Mouse (Mus musculus) midbrain, embryonic 12.5 days (tissue): ENCODE measurements at regions not wholly inside any gene's neighbourhood (a gene's known extent, or its start where the extent isn't known, plus 50 kb on each side); places are given as distances from the start of the nearest gene placed in this dataset.

Experiments used
- ATAC-seq: fragments of 200-750 bp; cut with Nextera tagmentation; 2 replicates; pipeline ENCODE4 v1.8.0; 2017; ENCODE audit warnings: low read depth, moderate TSS enrichment, moderate library complexity; ENCODE audit not compliant: low FRiP score
- H3K27ac ChIP-seq: fragments of 300-500 bp; sonication (generic); replicated peaks from 2 replicates; pipeline ENCODE4 v1.5.1; 2016; ENCODE audit warnings: mild to moderate bottlenecking
- H3K27me3 ChIP-seq: fragments of 300-500 bp; sonication (generic); 2 replicates; pipeline ENCODE4 v1.6.1; 2016; ENCODE audit warnings: mild to moderate bottlenecking
- H3K36me3 ChIP-seq: fragments of 300-500 bp; sonication (generic); 2 replicates; pipeline ENCODE4 v1.6.1; 2016
- H3K4me1 ChIP-seq: fragments of 300-500 bp; sonication (generic); 2 replicates; pipeline ENCODE4 v1.6.1; 2016
- H3K4me2 ChIP-seq: fragments of 300-500 bp; sonication (generic); replicated peaks from 2 replicates; pipeline ENCODE4 v1.6.1; 2016; ENCODE audit warnings: mild to moderate bottlenecking, moderate library complexity
- H3K4me3 ChIP-seq: fragments of 300-500 bp; sonication (generic); 2 replicates; pipeline ENCODE4 v1.5.1; 2016; ENCODE audit warnings: mild to moderate bottlenecking
- H3K9ac ChIP-seq: fragments of 300-500 bp; sonication (generic); replicated peaks from 2 replicates; pipeline ENCODE4 v1.6.1; 2016; ENCODE audit warnings: mild to moderate bottlenecking, moderate library complexity
- H3K9me3 ChIP-seq: fragments of 300-500 bp; sonication (generic); 2 replicates; pipeline ENCODE4 v1.6.1; 2016; ENCODE audit warnings: mild to moderate bottlenecking
- WGBS: fragments of 180-500 bp; shearing (Covaris S2); methylation state at CpG from one replicate; pipeline ENCODE4 v1.1.7; 2016; 5-methylcytosine and 5-hydroxymethylcytosine counted together

- Histone ChIP-seq H3K27ac (no peak overlapping the region), H3K4me1 (no peaks in the 10 kb centered on the region)
- no peak for ATAC-seq
Observed at GRCm38 (mm10) chr13:82930010-82930409, 573.8 kb upstream of the Mef2c start.

GRCm38 (mm10) chr13:82937856-82938255 is 566.0 kb upstream of the Mef2c start:
- ATAC-seq, result no peak
- H3K4me2 ChIP-seq, result no peak overlapping the region
- H3K36me3 ChIP-seq, result no peaks in the 10 kb centered on the region
- no peak overlapping the region for H3K9ac ChIP-seq
- no peaks in the 10 kb centered on the region for H3K4me1 ChIP-seq
- H3K27me3 ChIP-seq, result no peaks in the 10 kb centered on the region
- no peaks in the 10 kb centered on the region for H3K9me3 ChIP-seq
- WGBS, result 99% methylated on average over 3 of the region's 3 CpGs
- H3K27ac ChIP-seq, result no peak overlapping the region
- no peak overlapping the region for H3K4me3 ChIP-seq

More at GRCm38 (mm10) chr13:82930010-82930409, 573.8 kb upstream of the Mef2c start:
- Histone ChIP-seq H3K9ac (no peak overlapping the region), H3K27me3 (no peaks in the 10 kb centered on the region), H3K4me2 (no peak overlapping the region), H3K4me3 (no peak overlapping the region), H3K36me3 (no peaks in the 10 kb centered on the region), H3K9me3 (no peaks in the 10 kb centered on the region)

- Histone ChIP-seq H3K27me3 (no peaks in the 10 kb centered on the region), H3K36me3 (no peaks in the 10 kb centered on the region), H3K4me1 (0 out of 2 replicates have a peak, but pooled peaks cover 3% of the 10 kb centered on the region), H3K4me2 (0 out of 2 replicates have a peak overlapping the region, but pooled peaks have one; percentile 6), H3K27ac (no peak overlapping the region), H3K9ac (no peak overlapping the region), H3K4me3 (no peak overlapping the region), H3K9me3 (no peaks in the 10 kb centered on the region)
- no peak for ATAC-seq
- WGBS, result 48% methylated on average over 11 of the region's 11 CpGs
Observed at GRCm38 (mm10) chr13:82942691-82943341, 561.0 kb upstream of the Mef2c start.

- WGBS, result 90% methylated on average over 5 of the region's 5 CpGs
- Histone ChIP-seq H3K4me3 (no peak overlapping the region), H3K9ac (no peak overlapping the region), H3K27ac (no peak overlapping the region), H3K36me3 (no peaks in the 10 kb centered on the region), H3K4me1 (0 out of 2 replicates have a peak, but pooled peaks cover 3% of the 10 kb centered on the region), H3K9me3 (no peaks in the 10 kb centered on the region), H3K4me2 (no peak overlapping the region), H3K27me3 (no peaks in the 10 kb centered on the region)
- ATAC-seq, result no peak
Observed at GRCm38 (mm10) chr13:82946931-82947330, 556.9 kb upstream of the Mef2c start.

GRCm38 (mm10) chr13:82949541-82949940 is 554.3 kb upstream of the Mef2c start:
- H3K4me2 ChIP-seq, result no peak overlapping the region
- 85% methylated on average over 6 of the region's 6 CpGs for WGBS
- H3K27ac ChIP-seq, result no peak overlapping the region
- H3K9ac ChIP-seq, result no peak overlapping the region
- no peaks in the 10 kb centered on the region for H3K9me3 ChIP-seq
- H3K27me3 ChIP-seq, result no peaks in the 10 kb centered on the region
- H3K4me1 ChIP-seq, result no peaks in the 10 kb centered on the region
- H3K4me3 ChIP-seq, result no peak overlapping the region
- H3K36me3 ChIP-seq, result no peaks in the 10 kb centered on the region
- no peak for ATAC-seq

GRCm38 (mm10) chr13:82962333-82962732 is 541.5 kb upstream of the Mef2c start:
- 77% methylated on average over 3 of the region's 3 CpGs for WGBS

GRCm38 (mm10) chr13:82971722-82972121 is 532.1 kb upstream of the Mef2c start:
- H3K4me1 ChIP-seq, result no peaks in the 10 kb centered on the region
- no peak for ATAC-seq
- no peak overlapping the region for H3K4me2 ChIP-seq
- no peak overlapping the region for H3K9ac ChIP-seq
- H3K4me3 ChIP-seq, result no peak overlapping the region
- H3K27me3 ChIP-seq, result no peaks in the 10 kb centered on the region
- H3K27ac ChIP-seq, result no peak overlapping the region
- H3K36me3 ChIP-seq, result no peaks in the 10 kb centered on the region
- WGBS, result 92% methylated on average over 9 of the region's 9 CpGs
- H3K9me3 ChIP-seq, result no peaks in the 10 kb centered on the region

More at GRCm38 (mm10) chr13:82962333-82962732, 541.5 kb upstream of the Mef2c start:
- no peaks in the 10 kb centered on the region for H3K9me3 ChIP-seq
- no peak overlapping the region for H3K27ac ChIP-seq
- no peaks in the 10 kb centered on the region for H3K36me3 ChIP-seq
- H3K4me2 ChIP-seq, result no peak overlapping the region
- no peaks in the 10 kb centered on the region for H3K27me3 ChIP-seq
- H3K4me3 ChIP-seq, result no peak overlapping the region
- H3K9ac ChIP-seq, result no peak overlapping the region
- H3K4me1 ChIP-seq, result no peaks in the 10 kb centered on the region
- no peak for ATAC-seq

GRCm38 (mm10) chr13:82974210-82974811 is 529.5 kb upstream of the Mef2c start:
- H3K27me3 ChIP-seq, result no peaks in the 10 kb centered on the region
- no peak overlapping the region for H3K4me2 ChIP-seq
- no peaks in the 10 kb centered on the region for H3K36me3 ChIP-seq
- H3K27ac ChIP-seq, result no peak overlapping the region
- H3K4me1 ChIP-seq, result no peaks in the 10 kb centered on the region
- no peaks in the 10 kb centered on the region for H3K9me3 ChIP-seq
- 86% methylated on average over 1 of the region's 1 CpGs for WGBS
- H3K9ac ChIP-seq, result no peak overlapping the region
- no peak for ATAC-seq
- H3K4me3 ChIP-seq, result no peak overlapping the region

GRCm38 (mm10) chr13:83001118-83001517 is 502.7 kb upstream of the Mef2c start:
- Histone ChIP-seq H3K4me2 (no peak overlapping the region), H3K27ac (no peak overlapping the region), H3K4me3 (no peak overlapping the region), H3K9ac (no peak overlapping the region), H3K9me3 (no peaks in the 10 kb centered on the region), H3K36me3 (no peaks in the 10 kb centered on the region), H3K27me3 (no peaks in the 10 kb centered on the region), H3K4me1 (no peaks in the 10 kb centered on the region)
- no peak for ATAC-seq

- Histone ChIP-seq H3K9ac (no peak overlapping the region), H3K9me3 (no peaks in the 10 kb centered on the region), H3K4me2 (no peak overlapping the region), H3K36me3 (no peaks in the 10 kb centered on the region), H3K27me3 (no peaks in the 10 kb centered on the region), H3K27ac (no peak overlapping the region), H3K4me3 (no peak overlapping the region), H3K4me1 (peaks cover 5% of the 10 kb centered on the region; the same call in 1 of the 2 replicates)
- ATAC-seq, result no peak; the same call in 1 of the 2 replicates
Observed at GRCm38 (mm10) chr13:83016686-83017085, 487.1 kb upstream of the Mef2c start.

GRCm38 (mm10) chr13:83020829-83021228 is 483.0 kb upstream of the Mef2c start:
- H3K9me3 ChIP-seq, result no peaks in the 10 kb centered on the region
- no peaks in the 10 kb centered on the region for H3K27me3 ChIP-seq
- no peak overlapping the region for H3K9ac ChIP-seq
- H3K27ac ChIP-seq, result no peak overlapping the region
- 75% methylated on average over 3 of the region's 3 CpGs for WGBS
- H3K36me3 ChIP-seq, result no peaks in the 10 kb centered on the region
- H3K4me1 ChIP-seq, result peaks cover 5% of the 10 kb centered on the region; the same call in 1 of the 2 replicates
- no peak overlapping the region for H3K4me2 ChIP-seq
- no peak overlapping the region for H3K4me3 ChIP-seq
- no peak for ATAC-seq

- no peaks in the 10 kb centered on the region for H3K27me3 ChIP-seq
- 95% methylated on average over 4 of the region's 4 CpGs for WGBS
- no peaks in the 10 kb centered on the region for H3K9me3 ChIP-seq
- no peak for ATAC-seq
- no peaks in the 10 kb centered on the region for H3K4me1 ChIP-seq
- H3K36me3 ChIP-seq, result no peaks in the 10 kb centered on the region
- no peak overlapping the region for H3K4me2 ChIP-seq
- H3K27ac ChIP-seq, result no peak overlapping the region
- H3K4me3 ChIP-seq, result no peak overlapping the region
- no peak overlapping the region for H3K9ac ChIP-seq
Observed at GRCm38 (mm10) chr13:83023972-83024371, 479.9 kb upstream of the Mef2c start.

- H3K9ac ChIP-seq, result no peak overlapping the region
- no peak overlapping the region for H3K4me3 ChIP-seq
- ATAC-seq, result no peak
- H3K9me3 ChIP-seq, result no peaks in the 10 kb centered on the region
- no peaks in the 10 kb centered on the region for H3K36me3 ChIP-seq
- no peaks in the 10 kb centered on the region for H3K27me3 ChIP-seq
- H3K27ac ChIP-seq, result no peak overlapping the region
- no peak overlapping the region for H3K4me2 ChIP-seq
- no peaks in the 10 kb centered on the region for H3K4me1 ChIP-seq
Observed at GRCm38 (mm10) chr13:83035962-83036361, 467.9 kb upstream of the Mef2c start.
